ENCODE assay signal across 10 mouse cellular contexts in genomic region chr2:13596965-13597656, GRCm38 (mm10). TPM values are rescaled to one million over a fixed set of nuclear protein-coding genes. Genes with fewer than 3 reads are reported as not detected.
DNase-seq lines count a peak whose midpoint lies in the region; ATAC-seq and TF ChIP-seq lines count a peak whose summit lies in the region.
"Had no signal": no experiment of that assay in that cellular context is flagged by ENCODE, and none has a peak within 500 bp of the region (broad histone marks: within the 10 kb centered on the region; RNA-seq: fewer than 3 reads in every experiment).

No protein-coding gene starts in this region.

- DNase-seq in forebrain, postnatal 0 days: no peak
- no peak for DNase-seq in lung, adult 2 months
- DNase-seq in lung, postnatal 4 days: no peak
- DNase-seq in Patski (ENCODE audit: low read depth, low spot score): no peak
- no peak for DNase-seq in cerebellum, adult 2 months
- DNase-seq: heart, postnatal 36 days; layer of hippocampus, adult 9-11 months had no signal

- no peak overlapping the region for H3K27ac ChIP-seq in forebrain, postnatal 0 days (ENCODE audit: low read depth, low read length)
- H3K27ac ChIP-seq in forebrain, embryonic 15.5 days (replicated peaks): no peak overlapping the region
- H3K27ac ChIP-seq in neural tube, embryonic 15.5 days (replicated peaks): no peak overlapping the region
- no peak overlapping the region for H3K27ac ChIP-seq in cerebellum, adult 2 months (ENCODE audit: insufficient read depth, low read length)

- ATAC-seq in forebrain, postnatal 0 days: no peak
- ATAC-seq in forebrain, embryonic 15.5 days (replicated peaks): no peak
- ATAC-seq in Patski: peak; percentile 45
- peak; percentile 65; the same call in 1 of the 2 replicates for ATAC-seq in megakaryocyte-erythroid progenitor cell, adult 5-6 weeks (replicated peaks; ENCODE audit: low FRiP score, low TSS enrichment, poor library complexity, severe bottlenecking)
- no peak for ATAC-seq in neural tube, embryonic 15.5 days (ENCODE audit: low FRiP score)

- H3K4me3 ChIP-seq in forebrain, postnatal 0 days (ENCODE audit: low read depth, low read length): no peak overlapping the region
- no peak overlapping the region for H3K4me3 ChIP-seq in forebrain, embryonic 15.5 days
- no peak overlapping the region for H3K4me3 ChIP-seq in lung, adult 2 months (replicated peaks; ENCODE audit: extremely low read depth, low read depth, low read length)
- no peak overlapping the region for H3K4me3 ChIP-seq in neural tube, embryonic 15.5 days (replicated peaks)
- H3K4me3 ChIP-seq in cerebellum, adult 2 months (replicated peaks; ENCODE audit: insufficient read depth, low read depth, low read length): no peak overlapping the region

- 82% methylated on average over 1 of the region's 1 CpGs for WGBS in forebrain, postnatal 0 days
- WGBS in forebrain, embryonic 15.5 days: 94% methylated on average over 1 of the region's 1 CpGs
- WGBS in lung, adult 2 months: 85% methylated on average over 1 of the region's 1 CpGs
- 97% methylated on average over 1 of the region's 1 CpGs for WGBS in neural tube, embryonic 15.5 days
- 93% methylated on average over 1 of the region's 1 CpGs for WGBS in cerebellum, adult 2 months

- POLR2A ChIA-PET in Patski (lab: Charles Lee): interaction anchor here (0.6 kb wide), 1 partner anchor 305 kb away, joined by 3 read pairs; no protein-coding TSS in a partner anchor

- CTCF ChIA-PET in Patski (lab: Charles Lee): interaction anchor here (0.9 to 1.9 kb wide), 8 partner anchors 10 to 319 kb away, joined by 3 to 5 read pairs (median 3); no protein-coding TSS in a partner anchor

- no peaks in the 10 kb centered on the region for H3K9me3 ChIP-seq in forebrain, postnatal 0 days (ENCODE audit: low read length)
- no peaks in the 10 kb centered on the region for H3K9me3 ChIP-seq in forebrain, embryonic 15.5 days
- no peaks in the 10 kb centered on the region for H3K9me3 ChIP-seq in neural tube, embryonic 15.5 days (replicated peaks)

- H3K4me2 ChIP-seq in forebrain, postnatal 0 days (ENCODE audit: low read depth): no peak overlapping the region
- no peak overlapping the region for H3K4me2 ChIP-seq in forebrain, embryonic 15.5 days (replicated peaks)
- no peak overlapping the region for H3K4me2 ChIP-seq in neural tube, embryonic 15.5 days

- TF ChIP-seq POLR2A in lung, adult 2 months (IDR thresholded peaks at IDR 0.05; ENCODE audit: borderline replicate concordance, extremely low read depth, low read depth, low read length): no peak
- no peak for TF ChIP-seq POLR2A in cerebellum, adult 2 months (IDR thresholded peaks at IDR 0.05; ENCODE audit: borderline replicate concordance, insufficient read depth, low read length)

- H3K36me3 ChIP-seq in forebrain, postnatal 0 days (ENCODE audit: insufficient read depth): no peaks in the 10 kb centered on the region
- no peaks in the 10 kb centered on the region for H3K36me3 ChIP-seq in forebrain, embryonic 15.5 days
- no peaks in the 10 kb centered on the region for H3K36me3 ChIP-seq in neural tube, embryonic 15.5 days

- TF ChIP-seq CTCF in forebrain, postnatal 0 days (IDR thresholded peaks at IDR 0.05; ENCODE audit: low read depth): peak; percentile 36
- TF ChIP-seq CTCF in lung, adult 2 months (IDR thresholded peaks at IDR 0.05; ENCODE audit: insufficient read depth, low read length): peak; percentile 22; the same call in 1 of the 2 replicates
- peak; percentile 44 for TF ChIP-seq CTCF in Patski (IDR thresholded peaks at IDR 0.05)
- TF ChIP-seq CTCF in cerebellum, adult 2 months (IDR thresholded peaks at IDR 0.05; ENCODE audit: borderline replicate concordance, insufficient read depth, low read depth, low read length): no peak; the same call in 1 of the 2 replicates

- no peaks in the 10 kb centered on the region for H3K4me1 ChIP-seq in forebrain, postnatal 0 days (ENCODE audit: insufficient read depth)
- no peaks in the 10 kb centered on the region for H3K4me1 ChIP-seq in forebrain, embryonic 15.5 days
- H3K4me1 ChIP-seq in lung, adult 2 months (ENCODE audit: control insufficient read depth, insufficient read depth, low read length): no peaks in the 10 kb centered on the region
- H3K4me1 ChIP-seq in neural tube, embryonic 15.5 days: 0 out of 2 replicates have a peak, but pooled peaks cover 6% of the 10 kb centered on the region
- H3K4me1 ChIP-seq in cerebellum, adult 2 months (ENCODE audit: control insufficient read depth, insufficient read depth, low read length): no peaks in the 10 kb centered on the region

- H3K9ac ChIP-seq in forebrain, postnatal 0 days: no peak overlapping the region
- no peak overlapping the region for H3K9ac ChIP-seq in forebrain, embryonic 15.5 days (replicated peaks)
- H3K9ac ChIP-seq in neural tube, embryonic 15.5 days (replicated peaks): no peak overlapping the region

- in situ Hi-C loops in Patski (cut with MboI; ENCODE audit: low pct_unique_long_range_greater_than_20kb): no loop called here

- H3K27me3 ChIP-seq in forebrain, postnatal 0 days (ENCODE audit: insufficient read depth, low read length): no peaks in the 10 kb centered on the region
- H3K27me3 ChIP-seq in forebrain, embryonic 15.5 days: no peaks in the 10 kb centered on the region
- H3K27me3 ChIP-seq in Patski: no peaks in the 10 kb centered on the region
- H3K27me3 ChIP-seq in neural tube, embryonic 15.5 days (replicated peaks): no peaks in the 10 kb centered on the region
- H3K27me3 ChIP-seq in cerebellum, adult 2 months (ENCODE audit: control insufficient read depth, insufficient read depth, low read length): no peaks in the 10 kb centered on the region

RNA-seq across cellular contexts. Expression of gene Vim, which starts 23.4 kb away (rescaled TPM):
- 441 and 554 TPM in 2 replicates for total RNA-seq in forebrain, postnatal 0 days (2014; rRNA removed)
- polyA plus RNA-seq in forebrain, postnatal 0 days (2015; fragmentation: Nextera tagmentation; extraction: Ambion mirVana): 224 and 269 TPM in 2 replicates
- 554 and 555 TPM in 2 replicates for polyA plus RNA-seq in forebrain, embryonic 15.5 days (2015; fragmentation: Nextera tagmentation; extraction: Ambion mirVana)
- polyA plus RNA-seq in lung, adult 2 months (2012; rRNA removed): 1,792 and 2,353 TPM in 2 replicates
- 2,775 TPM for polyA plus RNA-seq in Patski (2021)
- 92.3 and 119 TPM in 2 replicates for total RNA-seq in megakaryocyte-erythroid progenitor cell, adult 5-6 weeks (2014; fragmentation: Nextera tagmentation)
- total RNA-seq in megakaryocyte-erythroid progenitor cell, adult 5-6 weeks (2017): 214 and 318 TPM in 2 replicates
- polyA plus RNA-seq in neural tube, embryonic 15.5 days (2015; fragmentation: Nextera tagmentation; extraction: Ambion mirVana): 441 and 489 TPM in 2 replicates
- polyA plus RNA-seq in cerebellum, adult 2 months (2012; rRNA removed): 227 and 287 TPM in 2 replicates

RNA-seq across cellular contexts. Expression of gene Trdmt1, which starts 52.6 kb away (rescaled TPM):
- total RNA-seq in forebrain, postnatal 0 days (2014; rRNA removed): 11.3 and 13.0 TPM in 2 replicates
- 7.8 and 8.7 TPM in 2 replicates for polyA plus RNA-seq in forebrain, postnatal 0 days (2015; fragmentation: Nextera tagmentation; extraction: Ambion mirVana)
- polyA plus RNA-seq in forebrain, embryonic 15.5 days (2015; fragmentation: Nextera tagmentation; extraction: Ambion mirVana): 7.5 and 8.7 TPM in 2 replicates
- 2.2 and 4.2 TPM in 2 replicates for polyA plus RNA-seq in lung, adult 2 months (2012; rRNA removed)
- 8.0 TPM for polyA plus RNA-seq in Patski (2021)
- total RNA-seq in megakaryocyte-erythroid progenitor cell, adult 5-6 weeks (2014; fragmentation: Nextera tagmentation): 7.0 and 17.3 TPM in 2 replicates
- total RNA-seq in megakaryocyte-erythroid progenitor cell, adult 5-6 weeks (2017): 9.3 and 14.4 TPM in 2 replicates
- 8.8 and 9.7 TPM in 2 replicates for polyA plus RNA-seq in neural tube, embryonic 15.5 days (2015; fragmentation: Nextera tagmentation; extraction: Ambion mirVana)
- 5.2 and 6.6 TPM in 2 replicates for polyA plus RNA-seq in cerebellum, adult 2 months (2012; rRNA removed)

Comparison
In these comparisons a context has a peak if more than half of its experiments do, and no peak if none do; other contexts are left out.
1. ATAC-seq: peak in Patski (single experiment) and megakaryocyte-erythroid progenitor cell, adult 5-6 weeks (single experiment); none in forebrain, postnatal 0 days (single experiment), forebrain, embryonic 15.5 days (single experiment) and neural tube, embryonic 15.5 days (single experiment).